Comparison of ENCODE assay signal across 8 mouse cellular contexts in the genomic region with DNA sequence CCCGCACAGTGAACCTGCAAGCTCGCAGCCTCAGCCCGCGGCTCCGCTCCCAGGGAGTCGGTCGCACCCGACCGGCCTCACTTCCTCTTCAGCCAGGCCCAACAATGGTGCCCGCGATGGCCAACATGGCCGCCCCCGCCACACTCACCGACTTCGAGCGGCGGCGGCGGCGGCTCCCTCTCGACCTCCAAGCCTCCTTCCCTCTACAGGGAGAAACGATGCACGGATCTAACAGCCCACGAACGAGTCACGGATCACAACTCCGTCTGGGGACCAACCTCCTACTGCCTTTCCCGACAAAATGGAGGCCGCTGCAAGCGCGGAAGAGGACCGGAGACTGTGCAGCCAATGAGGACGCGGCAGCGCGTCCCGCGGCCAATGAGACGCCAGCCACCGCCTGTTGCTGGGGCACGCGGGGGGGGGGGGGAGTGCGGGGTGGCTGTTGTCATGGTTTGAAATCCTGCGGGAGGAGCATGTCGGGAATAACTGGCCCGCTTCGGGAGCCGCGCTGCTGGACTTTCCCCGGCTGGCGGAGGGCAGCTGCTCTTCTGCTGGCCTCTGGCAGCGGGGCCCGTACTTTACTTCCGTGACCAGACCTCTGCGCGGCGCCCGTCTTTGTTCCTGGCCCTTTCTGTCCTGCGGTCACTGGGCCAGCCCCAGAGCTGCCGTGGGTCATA. TPM values are rescaled to one million over a fixed set of nuclear protein-coding genes. Genes with fewer than 3 reads are reported as not detected.
DNase-seq lines count a peak whose midpoint lies in the region; ATAC-seq and TF ChIP-seq lines count a peak whose summit lies in the region.

A gene (minus strand): TSS at position 325 of the 677 bp plus-strand sequence.

- 1% methylated on average over 53 of the region's 60 CpGs for WGBS in cerebellum, adult 2 months
- WGBS in lung, postnatal 0 days = under 1% methylated on average over 51 of the region's 60 CpGs

- peaks cover 4% of the 10 kb centered on the region; the same call in 1 of the 2 replicates for H3K4me1 ChIP-seq in cerebellum, adult 2 months (ENCODE audit: control insufficient read depth, insufficient read depth, low read length)
- H3K4me1 ChIP-seq in lung, postnatal 0 days (ENCODE audit: insufficient read depth, low read depth, low read length) = peaks cover 32% of the 10 kb centered on the region

- no peaks in the 10 kb centered on the region; the same call in 1 of the 2 replicates for H3K36me3 ChIP-seq in lung, postnatal 0 days (ENCODE audit: insufficient read depth, low read length)

- TF ChIP-seq EP300 in lung, postnatal 0 days (IDR thresholded peaks at IDR 0.05) = peak; percentile 23

- TF ChIP-seq CTCF in cerebellum, adult 2 months (IDR thresholded peaks at IDR 0.05; ENCODE audit: borderline replicate concordance, insufficient read depth, low read depth, low read length) = no peak
- 0 out of 2 replicates have a peak, but pooled peaks have one; percentile 15 for TF ChIP-seq CTCF in lung, postnatal 0 days (IDR thresholded peaks at IDR 0.05)

- no peaks in the 10 kb centered on the region for H3K9me3 ChIP-seq in lung, postnatal 0 days (ENCODE audit: low read length)

- H3K9ac ChIP-seq in lung, postnatal 0 days (replicated peaks; ENCODE audit: low read depth) = peak within 1 kb of the TSS; percentile 88

- peak within 1 kb of the TSS; percentile 95 for H3K27ac ChIP-seq in cerebellum, adult 2 months (ENCODE audit: insufficient read depth, low read length)
- peak within 1 kb of the TSS; percentile 100 for H3K27ac ChIP-seq in lung, postnatal 0 days (ENCODE audit: low read length)

- no peaks in the 10 kb centered on the region for H3K27me3 ChIP-seq in cerebellum, adult 2 months (ENCODE audit: control insufficient read depth, insufficient read depth, low read length)
- no peaks in the 10 kb centered on the region for H3K27me3 ChIP-seq in lung, postnatal 0 days (replicated peaks; ENCODE audit: insufficient read depth, low read length)

- TF ChIP-seq POLR2A in cerebellum, adult 2 months (IDR thresholded peaks at IDR 0.05; ENCODE audit: borderline replicate concordance, insufficient read depth, low read length) = peak; percentile 89; the same call in 1 of the 2 replicates

- ATAC-seq in hematopoietic stem cell, adult 5-6 weeks (replicated peaks in 1 of 2; ENCODE audit: insufficient read depth in 1 of 2, low FRiP score in 2 of 2, low TSS enrichment in 1 of 2, low read depth in 1 of 2, poor library complexity in 2 of 2, severe bottlenecking in 2 of 2) = peak; percentile 44 to 68
- peak; percentile 94 for ATAC-seq in lung, postnatal 0 days

- peak within 1 kb of the TSS; percentile 81 for H3K4me2 ChIP-seq in lung, postnatal 0 days (replicated peaks; ENCODE audit: low read depth, low read length)

- peak within 1 kb of the TSS; percentile 66 for H3K4me3 ChIP-seq in cerebellum, adult 2 months (replicated peaks; ENCODE audit: insufficient read depth, low read depth, low read length)
- peak within 1 kb of the TSS; percentile 80 for H3K4me3 ChIP-seq in lung, postnatal 0 days (ENCODE audit: low read depth, low read length)

- peak; percentile 83 for DNase-seq in MEL-GATA-1-ER (ENCODE audit: extremely low read depth, low read depth)
- peak; percentile 93 to 94 for DNase-seq in cerebellum, adult 2 months
- DNase-seq in forelimb bud, embryonic 11.5 days (ENCODE audit: low read depth, low spot score) = peak; percentile 94
- DNase-seq in layer of hippocampus, adult 9-11 months = peak; percentile 94
- peak; percentile 97 for DNase-seq in lung, postnatal 0 days (ENCODE audit: low spot score)
- DNase-seq in ovary, postnatal 14 days (ENCODE audit: low spot score) = peak; percentile 79
- DNase-seq in thymus, postnatal 14 days = peak; percentile 89

RNA-seq across cellular contexts. Expression of the gene that starts here (rescaled TPM):
- polyA plus RNA-seq in cerebellum, adult 2 months (2012; rRNA removed) = 59.7 and 61.5 TPM in 2 replicates
- 210 and 250 TPM in 2 replicates for total RNA-seq in hematopoietic stem cell, adult 5-6 weeks (2017)
- polyA plus RNA-seq in lung, postnatal 0 days (2015; fragmentation: Nextera tagmentation; extraction: Ambion mirVana) = 139 and 145 TPM in 2 replicates

Comparison
In these comparisons a context has a peak if more than half of its experiments do, and no peak if none do; other contexts are left out.
1. Peak in every context shown above with its lines: DNase-seq, ATAC-seq, H3K4me3 ChIP-seq and H3K27ac ChIP-seq.